ENCODE assay signal across 8 mouse cellular contexts in genomic region chr17:47738879-47739798, GRCm38 (mm10). TPM values are rescaled to one million over a fixed set of nuclear protein-coding genes. Genes with fewer than 3 reads are reported as not detected.
DNase-seq lines count a peak whose midpoint lies in the region; ATAC-seq and TF ChIP-seq lines count a peak whose summit lies in the region.

No protein-coding gene starts in this region.

- intact Hi-C loops in left cerebral cortex, adult 2 months (cut with DNase I): loop anchor here (5.0 kb wide), 1 partner anchor 363 kb away; no protein-coding TSS in a partner anchor

- peak overlapping the region; percentile 87 for H3K27ac ChIP-seq in left cerebral cortex, adult 2 months
- H3K27ac ChIP-seq in forebrain, embryonic 14.5 days (ENCODE audit: low read depth, low read length): no peak overlapping the region

- H3K4me3 ChIP-seq in left cerebral cortex, adult 2 months: peak overlapping the region; percentile 76
- peak overlapping the region; percentile 53; the same call in 1 of the 2 replicates for H3K4me3 ChIP-seq in forebrain, embryonic 14.5 days (ENCODE audit: low read depth, low read length)

- DNase-seq in left cerebral cortex, adult 2 months (ENCODE audit: extremely low spot score in 1 of 2, low spot score in 2 of 2): no peak
- DNase-seq in left cerebral cortex, adult 11 months (ENCODE audit: low spot score): no peak
- peak; percentile 5 for DNase-seq in forebrain, embryonic 14.5 days (ENCODE audit: low spot score)
- peak; percentile 57 for DNase-seq in kidney, adult 9 months
- DNase-seq in lung, postnatal 4 days: peak; percentile 36 to 44
- DNase-seq in splenic B cell, adult 2 months (ENCODE audit: low read depth, low spot score): peak; percentile 80
- no peak for DNase-seq in cerebellum, postnatal 14 days

- no peaks in the 10 kb centered on the region for H3K36me3 ChIP-seq in forebrain, embryonic 14.5 days (ENCODE audit: control insufficient read depth, insufficient read depth, low read length)
- H3K36me3 ChIP-seq in splenic B cell, adult 2 months (ENCODE audit: control insufficient read depth, insufficient read depth, low read length, poor library complexity, severe bottlenecking): no peaks in the 10 kb centered on the region; the same call in 1 of the 2 replicates

- no peaks in the 10 kb centered on the region for H3K9me3 ChIP-seq in forebrain, embryonic 14.5 days (replicated peaks; ENCODE audit: control insufficient read depth, low read length)

- 6% methylated on average over 20 of the region's 20 CpGs for WGBS in forebrain, embryonic 14.5 days

- peaks cover 28% of the 10 kb centered on the region for H3K27me3 ChIP-seq in forebrain, embryonic 14.5 days (replicated peaks; ENCODE audit: control insufficient read depth, insufficient read depth, low read length)
- H3K27me3 ChIP-seq in splenic B cell, adult 2 months (ENCODE audit: control insufficient read depth, insufficient read depth, low read length, poor library complexity, severe bottlenecking): no peaks in the 10 kb centered on the region

- peak overlapping the region; percentile 95 for H3K4me2 ChIP-seq in forebrain, embryonic 14.5 days (ENCODE audit: low read length)

- TF ChIP-seq CTCF in left cerebral cortex, adult 2 months (IDR thresholded peaks at IDR 0.05): no peak

- no peak overlapping the region for H3K9ac ChIP-seq in forebrain, embryonic 14.5 days (ENCODE audit: low read length)

- no peak for ATAC-seq in forebrain, embryonic 14.5 days
- ATAC-seq in megakaryocyte-erythroid progenitor cell, adult 5-6 weeks (replicated peaks; ENCODE audit: low FRiP score, low TSS enrichment, poor library complexity, severe bottlenecking): no peak

- H3K4me1 ChIP-seq in forebrain, embryonic 14.5 days (ENCODE audit: control insufficient read depth, insufficient read depth, low read length): peaks cover 2% of the 10 kb centered on the region

RNA-seq across cellular contexts. Expression of gene Tfeb, which starts 2.3 kb away (rescaled TPM):
- 10 to 100 TPM; 10.0 to 10.6 TPM for total RNA-seq in left cerebral cortex, adult 2 months (2021)
- 2.2 and 2.4 TPM in 2 replicates for polyA plus RNA-seq in forebrain, embryonic 14.5 days (2014; fragmentation: Nextera tagmentation; extraction: Ambion mirVana)
- total RNA-seq in megakaryocyte-erythroid progenitor cell, adult 5-6 weeks (2014; fragmentation: Nextera tagmentation): 3.8 and 4.2 TPM in 2 replicates
- 3.0 and 8.3 TPM in 2 replicates for total RNA-seq in megakaryocyte-erythroid progenitor cell, adult 5-6 weeks (2017)

RNA-seq across cellular contexts. Expression of gene Pgc, which starts 12.5 kb away (rescaled TPM):
- total RNA-seq in left cerebral cortex, adult 2 months (2021): not detected
- polyA plus RNA-seq in forebrain, embryonic 14.5 days (2014; fragmentation: Nextera tagmentation; extraction: Ambion mirVana): not detected in 2 replicates
- total RNA-seq in megakaryocyte-erythroid progenitor cell, adult 5-6 weeks (2014; fragmentation: Nextera tagmentation): not detected in 2 replicates
- total RNA-seq in megakaryocyte-erythroid progenitor cell, adult 5-6 weeks (2017): not detected in 2 replicates

RNA-seq across cellular contexts. Expression of gene Prickle4, which starts 44.6 kb away (rescaled TPM):
- 1 to 10 TPM; 5.2 to 6.5 TPM for total RNA-seq in left cerebral cortex, adult 2 months (2021)
- 0.42 and 0.62 TPM in 2 replicates for polyA plus RNA-seq in forebrain, embryonic 14.5 days (2014; fragmentation: Nextera tagmentation; extraction: Ambion mirVana)
- not detected in 2 replicates for total RNA-seq in megakaryocyte-erythroid progenitor cell, adult 5-6 weeks (2014; fragmentation: Nextera tagmentation)
- 2.3 TPM in 1 of 2 replicates, not detected in the other for total RNA-seq in megakaryocyte-erythroid progenitor cell, adult 5-6 weeks (2017)

RNA-seq across cellular contexts. Expression of gene Gm21981, which starts 44.9 kb away (rescaled TPM):
- total RNA-seq in left cerebral cortex, adult 2 months (2021): 1 to 10 TPM; 3.1 to 4.1 TPM
- 4.7 and 4.8 TPM in 2 replicates for polyA plus RNA-seq in forebrain, embryonic 14.5 days (2014; fragmentation: Nextera tagmentation; extraction: Ambion mirVana)
- 1.4 TPM in 1 of 2 replicates, not detected in the other for total RNA-seq in megakaryocyte-erythroid progenitor cell, adult 5-6 weeks (2014; fragmentation: Nextera tagmentation)
- total RNA-seq in megakaryocyte-erythroid progenitor cell, adult 5-6 weeks (2017): not detected in 2 replicates

RNA-seq across cellular contexts. Expression of gene Frs3, which starts 50.3 kb away (rescaled TPM):
- total RNA-seq in left cerebral cortex, adult 2 months (2021): 10 to 100 TPM; 27.5 to 31.0 TPM
- polyA plus RNA-seq in forebrain, embryonic 14.5 days (2014; fragmentation: Nextera tagmentation; extraction: Ambion mirVana): 16.1 and 17.4 TPM in 2 replicates
- 0.26 and 1.7 TPM in 2 replicates for total RNA-seq in megakaryocyte-erythroid progenitor cell, adult 5-6 weeks (2014; fragmentation: Nextera tagmentation)
- total RNA-seq in megakaryocyte-erythroid progenitor cell, adult 5-6 weeks (2017): 0.53 TPM in 1 of 2 replicates, not detected in the other

Comparison
In these comparisons a context has a peak if more than half of its experiments do, and no peak if none do; other contexts are left out.
1. DNase-seq: peak in forebrain, embryonic 14.5 days (single experiment), kidney, adult 9 months (single experiment), lung, postnatal 4 days (2 of 2) and splenic B cell, adult 2 months (single experiment); none in left cerebral cortex, adult 2 months (0 of 2), left cerebral cortex, adult 11 months (single experiment) and cerebellum, postnatal 14 days (0 of 2).